Mouse (Mus musculus): ENCODE results near the gene Zswim9.

Gene Zswim9

DNA sequence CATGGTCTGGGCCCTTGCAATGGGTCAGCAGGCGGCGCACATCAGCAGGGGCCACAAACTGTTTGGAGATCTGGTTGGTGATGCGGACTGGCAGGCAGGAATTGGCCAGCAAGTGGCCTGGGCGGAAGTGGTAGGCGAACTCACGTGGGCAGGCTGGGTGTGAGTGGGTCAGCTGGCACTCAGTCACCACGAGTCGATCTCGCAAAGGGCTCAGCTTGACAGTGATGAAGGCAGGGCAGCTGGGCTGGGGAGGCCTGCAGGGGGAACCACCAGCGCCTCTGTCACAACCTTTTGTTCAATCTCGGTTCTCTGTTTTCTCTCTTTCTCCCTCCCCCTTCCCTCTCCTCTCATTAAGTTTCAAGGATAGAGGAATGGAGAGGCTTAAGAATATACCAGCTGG is 9.1 kb downstream of the Zswim9 start:
- no peak for DNase-seq (ENCODE audit: low read depth, low spot score)

- no peak for DNase-seq (ENCODE audit: low read depth, low spot score)
Measured at GRCm38 (mm10) chr7:13268749-13269260, 9.7 kb downstream of the Zswim9 start.

GRCm38 (mm10) chr7:13264396-13264795 is 14.1 kb downstream of the Zswim9 start:
- DNase-seq (ENCODE audit: low read depth, low spot score) = no peak

- DNase-seq (ENCODE audit: low read depth, low spot score) = no peak
Measured at GRCm38 (mm10) chr7:13263851-13264250, 14.7 kb downstream of the Zswim9 start.

- DNase-seq (ENCODE audit: low read depth, low spot score) = no peak
Measured at GRCm38 (mm10) chr7:13260746-13261700, 17.5 kb downstream of the Zswim9 start.

- DNase-seq (ENCODE audit: low read depth, low spot score) = no peak
Measured at GRCm38 (mm10) chr7:13212720-13213119, 65.8 kb downstream of the Zswim9 start, which contains the start of gene Vmn1r89. TSS of gene Vmn1r89 (plus strand) at chr7:13213020.
